Mouse (Mus musculus): ENCODE measurements around the gene Foxk1. TPM values are rescaled to one million over a fixed set of nuclear protein-coding genes. Genes with fewer than 3 reads are reported as not detected.

Foxk1 gene
- polyA plus RNA-seq, 1 experiment from 2014 or later: 1.8 TPM

- WGBS (ENCODE audit: insufficient replicate concordance): 61% methylated on average over 6 of the region's 6 CpGs
- no peak overlapping the region for H3K4me3 ChIP-seq (replicated peaks)
- no peak overlapping the region for H3K4me2 ChIP-seq
- DNase-seq (no peak), ATAC-seq (ENCODE audit: low read depth) (no peak)
- H3K9me3 ChIP-seq (replicated peaks): no peaks in the 10 kb centered on the region
- no peaks in the 10 kb centered on the region for H3K27me3 ChIP-seq
- no peak overlapping the region for H3K9ac ChIP-seq
- H3K4me1 ChIP-seq (replicated peaks): peaks cover 72% of the 10 kb centered on the region
- H3K27ac ChIP-seq: no peak overlapping the region
- H3K36me3 ChIP-seq: peaks cover 15% of the 10 kb centered on the region; the same call in 1 of the 2 replicates
Observed at GRCm38 (mm10) chr5:142409169-142409568, 7.9 kb downstream of the Foxk1 start.

GRCm38 (mm10) chr5:142410348-142410747 is 9.1 kb downstream of the Foxk1 start:
- no peaks in the 10 kb centered on the region for H3K27me3 ChIP-seq
- 72% methylated on average over 7 of the region's 7 CpGs for whole genome bisulfite sequencing (ENCODE audit: insufficient replicate concordance)
- H3K4me3 ChIP-seq (replicated peaks): no peak overlapping the region
- no peak for ATAC-seq (ENCODE audit: low read depth)
- no peak for DNase-seq
- H3K9ac ChIP-seq: no peak overlapping the region
- H3K4me1 ChIP-seq (replicated peaks): peaks cover 71% of the 10 kb centered on the region
- peaks cover 12% of the 10 kb centered on the region; the same call in 1 of the 2 replicates for H3K36me3 ChIP-seq
- no peak overlapping the region for H3K27ac ChIP-seq
- no peak overlapping the region for H3K4me2 ChIP-seq
- H3K9me3 ChIP-seq (replicated peaks): no peaks in the 10 kb centered on the region

- no peaks in the 10 kb centered on the region for H3K27me3 ChIP-seq
- no peak overlapping the region for H3K4me3 ChIP-seq (replicated peaks)
- no peaks in the 10 kb centered on the region for H3K9me3 ChIP-seq (replicated peaks)
- no peak overlapping the region for H3K4me2 ChIP-seq
- WGBS (ENCODE audit: insufficient replicate concordance): 63% methylated on average over 6 of the region's 6 CpGs
- no peak overlapping the region for H3K27ac ChIP-seq
- no peak overlapping the region for H3K9ac ChIP-seq
- no peak for ATAC-seq (ENCODE audit: low read depth)
- H3K4me1 ChIP-seq (replicated peaks): peaks cover 72% of the 10 kb centered on the region
- no peak for DNase-seq
- 0 out of 2 replicates have a peak, but pooled peaks cover 5% of the 10 kb centered on the region for H3K36me3 ChIP-seq
Observed at GRCm38 (mm10) chr5:142412678-142413385, 11.5 kb downstream of the Foxk1 start.

GRCm38 (mm10) chr5:142413723-142414445 is 12.6 kb downstream of the Foxk1 start:
- Histone ChIP-seq H3K27ac (no peak overlapping the region), H3K9ac (no peak overlapping the region), H3K9me3 (replicated peaks) (no peaks in the 10 kb centered on the region), H3K27me3 (no peaks in the 10 kb centered on the region), H3K4me2 (no peak overlapping the region), H3K4me3 (replicated peaks) (no peak overlapping the region), H3K36me3 (peaks cover 5% of the 10 kb centered on the region; the same call in 1 of the 2 replicates), H3K4me1 (replicated peaks) (peaks cover 74% of the 10 kb centered on the region)
- WGBS (ENCODE audit: insufficient replicate concordance): 67% methylated on average over 9 of the region's 9 CpGs
- DNase-seq: no peak
- ATAC-seq (ENCODE audit: low read depth): no peak

- H3K4me3 ChIP-seq (replicated peaks): no peak overlapping the region
- no peaks in the 10 kb centered on the region for H3K9me3 ChIP-seq (replicated peaks)
- no peak overlapping the region for H3K4me2 ChIP-seq
- H3K4me1 ChIP-seq (replicated peaks): peaks cover 69% of the 10 kb centered on the region
- H3K9ac ChIP-seq: no peak overlapping the region
- no peak overlapping the region for H3K27ac ChIP-seq
- peaks cover 12% of the 10 kb centered on the region; the same call in 1 of the 2 replicates for H3K36me3 ChIP-seq
- 73% methylated on average over 6 of the region's 6 CpGs for WGBS (ENCODE audit: insufficient replicate concordance)
- ATAC-seq (ENCODE audit: low read depth) (no peak), DNase-seq (no peak)
- H3K27me3 ChIP-seq: no peaks in the 10 kb centered on the region
Observed at GRCm38 (mm10) chr5:142415401-142415800, 14.1 kb downstream of the Foxk1 start.

GRCm38 (mm10) chr5:142416070-142416775 is 14.9 kb downstream of the Foxk1 start:
- H3K4me2 ChIP-seq: peak overlapping the region; percentile 37; the same call in 1 of the 2 replicates

GRCm38 (mm10) chr5:142417104-142417503 is 15.8 kb downstream of the Foxk1 start:
- Histone ChIP-seq H3K27ac (peak overlapping the region; percentile 68), H3K4me1 (replicated peaks) (peaks cover 69% of the 10 kb centered on the region)
- ATAC-seq (ENCODE audit: low read depth): no peak

More at GRCm38 (mm10) chr5:142416070-142416775, 14.9 kb downstream of the Foxk1 start:
- Histone ChIP-seq H3K27me3 (no peaks in the 10 kb centered on the region), H3K4me1 (replicated peaks) (peaks cover 69% of the 10 kb centered on the region), H3K4me3 (replicated peaks) (no peak overlapping the region), H3K9me3 (replicated peaks) (no peaks in the 10 kb centered on the region), H3K9ac (peak overlapping the region; percentile 34; the same call in 1 of the 2 replicates), H3K36me3 (peaks cover 12% of the 10 kb centered on the region; the same call in 1 of the 2 replicates), H3K27ac (peak overlapping the region; percentile 68)
- DNase-seq (peak; percentile 17), ATAC-seq (ENCODE audit: low read depth) (peak; percentile 35)
- 8% methylated on average over 14 of the region's 14 CpGs for whole genome bisulfite sequencing (ENCODE audit: insufficient replicate concordance)

GRCm38 (mm10) chr5:142417876-142418275 is 16.6 kb downstream of the Foxk1 start:
- DNase-seq (no peak), ATAC-seq (ENCODE audit: low read depth) (peak; percentile 48; the same call in 1 of the 2 replicates)
- WGBS (ENCODE audit: insufficient replicate concordance): 74% methylated on average over 9 of the region's 9 CpGs

More at GRCm38 (mm10) chr5:142417104-142417503, 15.8 kb downstream of the Foxk1 start:
- 53% methylated on average over 3 of the region's 3 CpGs for WGBS (ENCODE audit: insufficient replicate concordance)
- Histone ChIP-seq H3K4me3 (replicated peaks) (no peak overlapping the region), H3K27me3 (no peaks in the 10 kb centered on the region), H3K9ac (no peak overlapping the region), H3K36me3 (peaks cover 14% of the 10 kb centered on the region), H3K9me3 (replicated peaks) (no peaks in the 10 kb centered on the region), H3K4me2 (no peak overlapping the region)
- no peak for DNase-seq

GRCm38 (mm10) chr5:142418419-142418818 is 17.1 kb downstream of the Foxk1 start:
- WGBS (ENCODE audit: insufficient replicate concordance): 71% methylated on average over 4 of the region's 4 CpGs
- Histone ChIP-seq H3K27me3 (no peaks in the 10 kb centered on the region), H3K9ac (no peak overlapping the region), H3K27ac (no peak overlapping the region), H3K9me3 (replicated peaks) (no peaks in the 10 kb centered on the region), H3K36me3 (peaks cover 14% of the 10 kb centered on the region), H3K4me1 (replicated peaks) (peaks cover 57% of the 10 kb centered on the region), H3K4me2 (0 out of 2 replicates have a peak overlapping the region, but pooled peaks have one; percentile 6), H3K4me3 (replicated peaks) (no peak overlapping the region)
- ATAC-seq (ENCODE audit: low read depth): no peak
- DNase-seq: no peak

More at GRCm38 (mm10) chr5:142417876-142418275, 16.6 kb downstream of the Foxk1 start:
- Histone ChIP-seq H3K9me3 (replicated peaks) (no peaks in the 10 kb centered on the region), H3K4me3 (replicated peaks) (no peak overlapping the region), H3K9ac (no peak overlapping the region), H3K4me2 (0 out of 2 replicates have a peak overlapping the region, but pooled peaks have one; percentile 6), H3K27ac (peak overlapping the region; percentile 68), H3K36me3 (peaks cover 14% of the 10 kb centered on the region), H3K4me1 (replicated peaks) (peaks cover 62% of the 10 kb centered on the region), H3K27me3 (no peaks in the 10 kb centered on the region)

- DNase-seq: no peak
- Histone ChIP-seq H3K4me3 (replicated peaks) (no peak overlapping the region), H3K9ac (no peak overlapping the region), H3K9me3 (replicated peaks) (no peaks in the 10 kb centered on the region), H3K27ac (no peak overlapping the region), H3K4me1 (replicated peaks) (peaks cover 57% of the 10 kb centered on the region), H3K27me3 (no peaks in the 10 kb centered on the region), H3K36me3 (peaks cover 14% of the 10 kb centered on the region), H3K4me2 (no peak overlapping the region)
- no peak for ATAC-seq (ENCODE audit: low read depth)
- WGBS (ENCODE audit: insufficient replicate concordance): 84% methylated on average over 4 of the region's 4 CpGs
Observed at GRCm38 (mm10) chr5:142420317-142420716, 19.0 kb downstream of the Foxk1 start.

- no peaks in the 10 kb centered on the region for H3K27me3 ChIP-seq
- no peak overlapping the region for H3K27ac ChIP-seq
- H3K4me1 ChIP-seq (replicated peaks): peaks cover 57% of the 10 kb centered on the region
- DNase-seq: no peak
- peaks cover 14% of the 10 kb centered on the region for H3K36me3 ChIP-seq
- no peak overlapping the region for H3K9ac ChIP-seq
- no peak overlapping the region for H3K4me2 ChIP-seq
- WGBS (ENCODE audit: insufficient replicate concordance): 86% methylated on average over 9 of the region's 9 CpGs
- H3K4me3 ChIP-seq (replicated peaks): no peak overlapping the region
- no peaks in the 10 kb centered on the region for H3K9me3 ChIP-seq (replicated peaks)
- ATAC-seq (ENCODE audit: low read depth): no peak
Observed at GRCm38 (mm10) chr5:142420920-142421319, 19.6 kb downstream of the Foxk1 start.

All from liver, embryonic 13.5 days (tissue).